Mouse (Mus musculus): ENCODE results near the gene Znrf2.

DNA sequence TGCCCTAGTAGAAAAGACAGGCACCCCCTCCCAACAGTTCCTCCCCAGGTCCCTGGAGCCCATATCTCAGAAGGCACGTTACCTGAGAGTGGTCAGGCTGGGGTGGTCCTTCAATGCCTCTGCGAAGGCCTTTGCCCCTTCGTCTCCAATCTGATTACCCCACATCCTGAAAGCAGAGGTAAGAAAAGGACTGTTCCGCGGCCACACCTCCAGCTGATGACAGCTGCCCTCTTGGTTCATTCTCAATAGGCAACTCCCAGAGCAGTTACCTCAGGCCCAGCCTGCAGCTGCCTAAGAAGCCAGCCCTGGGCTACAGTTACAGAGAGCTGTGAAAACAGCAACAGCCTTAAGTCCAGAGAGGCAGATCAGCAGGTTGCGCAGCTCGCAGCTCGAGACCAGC lies 117.6 kb downstream of the Znrf2 start:
- TF ChIP-seq CTCF (IDR thresholded peaks at IDR 0.05; ENCODE audit: low read depth) (no peak), EP300 (optimal IDR thresholded peaks at IDR 0.05) (no peak)

Measured in stomach, postnatal 0 days (tissue).